Mouse (Mus musculus) thymus, postnatal 14 days (tissue): ENCODE results near the gene Tmem107.

Source experiments
- DNase-seq: peaks from one replicate; pipeline ENCODE4 v3.0.0; 2021

The Tmem107 gene

DNA sequence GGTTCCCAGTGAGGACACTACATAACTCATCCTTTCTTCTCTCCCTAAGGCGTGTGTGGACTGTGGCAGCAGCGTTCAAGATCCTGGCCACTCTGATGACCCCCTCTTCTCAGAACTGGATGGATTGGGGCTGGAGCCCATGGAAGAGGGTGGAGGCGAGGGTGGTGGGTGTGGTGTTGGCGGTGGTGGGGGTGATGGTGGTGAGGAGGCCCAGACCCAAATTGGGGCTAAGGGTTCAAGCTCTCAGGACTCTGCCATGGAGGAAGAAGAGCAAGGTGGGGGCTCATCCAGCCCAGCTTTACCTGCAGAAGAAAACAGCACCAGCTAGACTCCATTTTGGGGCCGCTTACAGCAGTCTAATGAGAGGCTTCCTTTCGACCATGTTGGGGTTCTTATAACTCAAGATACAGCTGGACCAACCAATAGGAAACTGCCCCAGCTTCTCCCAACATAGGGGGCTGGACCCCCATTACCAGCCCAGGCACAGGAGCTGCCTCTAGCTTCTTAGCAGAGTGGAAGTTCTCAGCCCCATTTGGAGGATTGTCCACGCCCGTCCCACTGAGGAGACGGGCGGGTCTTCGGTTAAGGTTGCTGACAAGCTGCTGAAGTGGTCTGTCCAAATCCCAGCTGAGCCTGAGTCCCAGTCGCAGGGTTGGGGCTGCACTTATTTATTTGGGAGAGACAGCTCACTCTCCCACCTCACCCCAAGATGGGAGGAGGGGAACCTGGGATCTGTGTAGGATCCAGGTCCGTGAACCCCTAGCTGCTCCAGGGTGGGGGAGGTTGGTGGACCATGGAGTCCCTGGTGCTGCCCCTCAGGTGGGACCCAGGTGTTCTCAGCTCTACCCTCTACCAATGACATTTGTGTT, 38.7 kb downstream of the Tmem107 start:
- no peak for DNase-seq

DNA sequence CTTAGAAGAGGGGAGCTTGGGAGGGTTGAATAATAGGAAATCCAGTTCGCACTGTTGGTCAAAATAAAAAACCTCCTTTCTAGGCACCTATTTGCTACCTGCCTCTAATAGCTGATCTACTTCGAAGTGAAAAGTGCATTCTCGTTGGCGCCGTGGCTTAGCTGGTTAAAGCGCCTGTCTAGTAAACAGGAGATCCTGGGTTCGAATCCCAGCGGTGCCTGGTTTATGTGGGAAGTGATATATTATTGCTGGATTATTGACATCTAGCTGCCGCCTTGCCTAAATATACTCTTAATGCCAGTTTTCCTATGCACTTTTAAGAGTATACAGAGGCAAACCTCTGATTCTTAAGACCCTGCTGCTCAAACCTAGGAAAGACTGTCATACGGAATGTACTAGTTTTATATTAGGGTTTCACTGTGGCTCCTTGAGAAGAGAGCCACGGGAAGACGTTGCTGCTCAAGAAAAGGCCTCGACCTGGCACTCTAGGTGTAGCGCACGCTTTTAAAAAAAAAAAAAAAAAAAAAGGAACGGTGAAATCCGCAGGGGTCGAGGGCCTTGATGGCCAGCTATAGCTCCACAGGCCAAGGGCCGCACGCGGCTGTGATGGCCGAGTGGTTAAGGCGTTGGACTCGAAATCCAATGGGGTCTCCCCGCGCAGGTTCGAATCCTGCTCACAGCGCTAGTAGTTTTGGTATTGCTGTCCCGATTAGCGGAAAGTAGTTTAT, 39.9 kb downstream of the Tmem107 start:
- peak; percentile 91 for DNase-seq

DNA sequence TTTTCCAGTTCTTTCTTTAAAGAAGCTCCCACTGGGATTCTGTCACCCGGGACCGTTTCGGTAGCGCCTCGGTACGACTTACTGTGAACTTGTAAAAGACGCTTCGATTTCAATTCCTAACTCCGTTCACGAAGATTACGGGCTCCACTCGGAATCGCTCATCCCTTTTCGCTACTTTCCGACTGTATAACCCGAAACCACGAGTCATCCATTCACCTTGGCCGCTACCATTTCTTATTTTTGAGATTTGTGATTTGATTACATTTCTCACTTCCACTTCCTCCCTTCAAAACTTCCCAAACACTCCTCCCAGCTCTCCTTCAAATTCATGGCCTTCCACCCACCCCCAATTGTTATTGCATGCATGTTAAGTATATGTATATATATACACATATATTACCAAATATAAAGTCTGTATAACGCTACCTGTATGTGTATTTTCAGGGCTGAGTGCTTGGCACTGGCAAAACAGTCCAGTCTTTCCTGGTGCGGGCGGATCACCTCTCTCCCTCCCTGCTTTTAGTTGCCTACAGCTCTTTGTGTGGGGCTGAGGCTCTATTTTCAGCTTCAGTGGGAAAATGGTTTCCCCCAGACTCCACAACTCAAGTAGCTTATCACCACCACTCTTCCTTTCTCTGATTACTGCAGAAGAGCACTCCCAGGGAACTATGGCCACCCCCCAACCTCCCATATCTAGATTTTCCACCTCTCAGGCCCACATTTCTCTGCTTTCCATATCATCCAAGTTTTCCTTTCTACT, 40.6 kb downstream of the Tmem107 start:
- DNase-seq = no peak

DNA sequence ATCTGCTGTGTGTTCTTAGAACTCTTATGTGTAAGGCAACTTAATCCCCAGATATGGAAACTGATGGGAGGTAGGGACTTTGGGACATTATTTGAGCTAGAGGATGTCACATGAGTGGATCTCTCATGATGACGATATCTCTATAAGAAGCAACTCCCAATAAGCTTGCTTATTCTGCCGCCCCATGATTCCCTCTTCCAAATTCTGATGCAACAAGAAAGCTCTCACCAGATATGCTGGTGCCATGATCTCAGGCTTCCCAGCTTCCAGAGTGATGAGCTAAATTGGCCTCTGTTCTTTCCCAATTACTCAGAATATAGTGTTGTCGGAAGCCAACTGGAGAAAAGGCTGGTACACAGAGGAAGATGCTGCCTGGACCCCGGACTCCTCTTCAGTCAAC, 41.3 kb downstream of the Tmem107 start:
- no peak for DNase-seq

DNA sequence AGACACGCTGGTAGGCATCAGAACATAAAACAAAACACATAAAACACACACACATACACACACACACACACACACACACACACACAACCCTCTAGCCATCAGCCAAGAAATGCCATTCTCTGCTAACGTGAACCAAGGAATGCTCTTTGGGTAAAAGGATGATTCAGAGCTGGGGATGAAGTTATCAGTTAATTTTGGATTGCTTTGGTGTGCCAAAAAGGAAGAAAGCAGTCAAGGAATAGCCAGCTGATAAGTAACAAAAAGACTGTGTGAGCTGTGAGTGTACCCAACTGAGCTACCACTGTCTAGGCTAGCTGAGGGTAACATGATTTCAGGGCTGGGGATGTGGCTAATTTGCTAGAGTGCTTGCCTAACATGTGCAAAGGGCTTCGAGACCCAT, 43.4 kb downstream of the Tmem107 start:
- no peak for DNase-seq

GRCm38 (mm10) chr11:69114621-69115020, 44.0 kb downstream of the Tmem107 start:
- DNase-seq = no peak

GRCm38 (mm10) chr11:69116843-69117242, 46.2 kb downstream of the Tmem107 start:
- no peak for DNase-seq

DNA sequence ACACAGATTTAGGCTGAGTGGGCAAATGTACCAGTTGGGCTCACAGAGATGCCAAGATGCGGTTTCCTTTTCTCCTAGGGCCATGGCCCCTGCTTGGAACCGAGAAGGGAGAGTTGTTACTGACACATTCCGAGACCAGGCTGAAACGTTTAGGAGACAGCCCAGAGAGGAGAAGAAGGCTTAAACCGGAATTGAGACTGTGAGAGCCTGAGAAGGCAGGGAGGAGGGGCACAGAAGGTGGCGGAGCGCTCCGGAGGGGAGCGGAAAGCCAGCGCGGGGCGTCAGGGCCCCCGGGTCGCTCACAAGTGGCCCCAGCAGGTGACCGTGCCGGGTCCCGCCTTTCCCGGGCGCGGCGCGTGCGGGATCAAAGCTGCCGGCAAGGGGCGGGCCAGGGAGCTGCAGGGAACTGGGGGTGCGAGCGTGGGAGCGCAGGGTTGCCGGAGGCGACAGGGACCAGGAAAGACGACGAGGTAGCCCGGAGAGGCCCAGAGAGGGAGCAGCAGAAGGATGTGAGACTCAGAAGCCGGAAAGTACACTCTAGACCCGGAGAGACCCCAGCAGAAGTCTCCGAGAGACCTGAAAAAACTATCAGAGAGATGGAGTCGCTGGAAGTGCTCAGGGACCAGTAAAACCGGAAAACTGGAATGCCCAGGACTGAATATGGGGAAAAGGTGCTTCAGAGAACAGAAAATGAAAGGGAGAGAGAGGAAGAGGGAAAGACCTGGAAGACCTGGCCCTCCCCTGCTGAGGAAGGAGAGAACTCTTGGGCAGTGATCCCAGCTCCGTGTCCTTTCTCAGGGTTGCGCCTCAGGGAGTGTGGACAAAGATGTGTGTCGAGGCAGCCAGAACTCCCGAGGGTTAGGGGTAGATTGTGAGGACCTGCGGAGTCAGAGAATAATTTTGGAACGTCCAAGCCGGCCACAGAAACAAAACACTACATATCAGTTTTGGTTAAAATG, 47.4 kb downstream of the Tmem107 start:
- peak; percentile 81 for DNase-seq

DNA sequence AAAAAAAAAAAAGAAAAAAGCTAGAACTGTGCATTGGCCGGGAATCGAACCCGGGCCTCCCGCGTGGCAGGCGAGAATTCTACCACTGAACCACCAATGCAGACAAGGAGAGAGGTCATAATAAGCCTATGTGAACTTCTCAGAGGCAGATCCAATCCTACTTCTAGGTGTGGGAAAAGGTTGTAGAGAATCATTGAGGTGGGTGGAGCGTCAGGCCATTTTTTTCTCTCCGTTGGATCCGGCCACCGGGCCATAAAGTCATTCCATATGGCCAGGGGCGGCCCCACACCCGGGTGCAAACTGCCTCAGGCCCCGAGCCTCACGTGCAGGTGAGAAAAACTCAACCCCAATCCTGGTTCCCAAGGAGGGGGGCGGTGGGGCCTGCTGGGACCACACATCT, 48.2 kb downstream of the Tmem107 start:
- DNase-seq = peak; percentile 86

DNA sequence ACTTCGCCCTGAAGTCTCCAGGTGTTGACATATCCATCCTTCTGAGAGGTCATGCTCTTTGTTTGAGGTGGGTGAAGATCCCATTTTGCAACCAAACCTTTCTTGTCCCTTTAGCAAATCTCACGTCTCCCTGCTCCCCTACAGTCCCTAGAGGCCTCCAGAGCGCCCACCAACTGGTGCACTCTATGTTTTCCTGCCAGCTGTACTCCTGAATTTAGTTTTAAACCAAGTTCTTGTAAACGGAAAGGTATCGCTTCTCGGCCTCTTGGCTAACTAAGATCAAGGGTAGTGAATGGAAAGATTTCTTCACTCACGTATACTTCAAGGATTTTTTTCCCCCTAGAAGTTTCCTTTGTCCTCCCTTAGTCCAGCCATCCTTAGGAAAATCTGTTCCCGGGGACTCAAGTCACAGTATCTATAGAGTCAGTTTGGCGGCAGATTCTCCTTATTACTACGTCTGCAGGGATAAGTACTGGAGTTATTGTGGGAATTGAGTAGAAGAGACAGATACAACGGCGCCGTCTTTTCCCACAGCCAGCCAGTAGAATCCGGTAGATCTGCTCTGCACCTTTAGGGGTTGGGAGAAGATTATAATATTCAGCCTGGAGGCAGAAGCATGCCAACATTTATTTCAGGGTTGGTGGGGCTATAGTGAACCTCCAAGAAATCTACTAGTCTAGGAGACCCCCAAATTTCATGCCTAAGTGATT, 49.0 kb downstream of the Tmem107 start:
- DNase-seq = no peak

DNA sequence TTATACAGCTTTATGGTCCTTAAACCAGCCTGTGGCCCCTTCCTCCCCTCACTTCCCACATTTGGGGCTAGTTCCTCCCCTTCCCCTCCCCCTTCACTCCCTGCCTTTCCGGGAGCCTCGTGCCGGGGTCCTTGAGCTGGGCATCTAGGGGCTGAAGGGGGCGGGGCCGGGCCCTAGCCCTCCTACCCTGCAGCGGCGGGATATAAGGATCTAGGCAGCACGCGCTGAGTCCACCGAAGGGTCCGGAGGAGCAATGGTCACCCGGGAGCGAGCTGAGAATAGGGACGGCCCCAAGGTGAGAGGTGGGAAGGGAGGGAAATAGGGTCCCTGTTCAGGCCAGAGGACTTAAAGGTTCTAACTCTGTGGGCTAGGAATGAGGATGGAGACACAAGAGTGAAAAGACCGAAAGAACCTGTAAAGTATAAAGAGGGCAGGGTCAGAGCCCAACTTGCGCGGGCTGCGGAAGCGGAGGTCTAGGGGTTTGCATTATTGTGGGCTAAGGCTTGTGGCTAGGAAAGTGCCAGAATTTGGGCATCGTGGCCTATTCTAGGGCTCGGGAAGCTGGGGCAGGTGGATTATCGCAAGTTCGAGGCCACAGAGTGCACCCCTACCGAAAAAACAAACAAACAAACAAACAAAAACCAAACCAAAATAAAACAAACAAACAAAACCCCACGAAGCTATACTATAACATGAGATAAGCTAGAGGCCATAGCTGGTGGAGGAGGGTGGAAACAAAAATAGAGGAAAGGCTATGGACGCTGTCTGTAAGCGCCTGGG, 49.8 kb downstream of the Tmem107 start, which contains the start of gene Hes7:
Gene Hes7 (plus strand): TSS at position 184 of the 780 bp plus-strand sequence.
- DNase-seq = peak; percentile 24

- DNase-seq = no peak
Measured at GRCm38 (mm10) chr11:69121001-69121740, 50.6 kb downstream of the Tmem107 start.

GRCm38 (mm10) chr11:69121741-69122335, 51.2 kb downstream of the Tmem107 start:
- DNase-seq = peak; percentile 54

- peak; percentile 88 for DNase-seq
Measured at GRCm38 (mm10) chr11:69122336-69122951, 51.8 kb downstream of the Tmem107 start, which contains the start of gene 9130213A22Rik. 9130213A22Rik (minus strand) TSS chr11:69122589.
